Mouse (Mus musculus): ENCODE results near the gene Zan. TPM values are rescaled to one million over a fixed set of nuclear protein-coding genes. Genes with fewer than 3 reads are reported as not detected.

Gene Zan
- polyA plus RNA-seq (2015; fragmentation: Nextera tagmentation; extraction: Ambion mirVana), result 0.11 and 0.17 TPM in 2 replicates

- no peaks in the 10 kb centered on the region for H3K9me3 ChIP-seq (ENCODE audit: low read length)
- H3K36me3 ChIP-seq (ENCODE audit: insufficient read depth, low read length), result no peaks in the 10 kb centered on the region
- 81% methylated on average over 5 of the region's 5 CpGs for WGBS
- no peak within 1 kb of the TSS for H3K9ac ChIP-seq (replicated peaks; ENCODE audit: low read length)
- no peak for ATAC-seq (ENCODE audit: low FRiP score, low TSS enrichment)
- H3K4me1 ChIP-seq (ENCODE audit: insufficient read depth, low read length), result no peaks in the 10 kb centered on the region
- H3K27ac ChIP-seq (ENCODE audit: low read length), result no peak within 1 kb of the TSS
- H3K4me2 ChIP-seq (replicated peaks; ENCODE audit: low read depth, low read length), result no peak within 1 kb of the TSS
- no peak within 1 kb of the TSS for H3K4me3 ChIP-seq (ENCODE audit: low read length)
- H3K27me3 ChIP-seq (ENCODE audit: insufficient read depth, low read length), result no peaks in the 10 kb centered on the region
These were observed at the start of gene Zan for GRCm38 (mm10) chr5:137476964-137477363. Gene Zan, minus strand, starts transcription at chr5:137477064.

- Histone ChIP-seq H3K9me3 (ENCODE audit: low read length) (no peaks in the 10 kb centered on the region), H3K36me3 (ENCODE audit: insufficient read depth, low read length) (peaks cover 83% of the 10 kb centered on the region), H3K4me1 (ENCODE audit: insufficient read depth, low read length) (peaks cover 12% of the 10 kb centered on the region), H3K4me3 (ENCODE audit: low read length) (no peak overlapping the region), H3K27me3 (ENCODE audit: insufficient read depth, low read length) (no peaks in the 10 kb centered on the region), H3K9ac (replicated peaks; ENCODE audit: low read length) (no peak overlapping the region), H3K4me2 (replicated peaks; ENCODE audit: low read depth, low read length) (no peak overlapping the region), H3K27ac (ENCODE audit: low read length) (0 out of 2 replicates have a peak overlapping the region, but pooled peaks have one; percentile 4)
- WGBS, result 38% methylated on average over 16 of the region's 16 CpGs
- ATAC-seq (ENCODE audit: low FRiP score, low TSS enrichment), result no peak
These were observed 49.5 kb upstream of the Zan start for GRCm38 (mm10) chr5:137526192-137526936.

- Histone ChIP-seq H3K9ac (replicated peaks; ENCODE audit: low read length) (no peak overlapping the region), H3K9me3 (ENCODE audit: low read length) (no peaks in the 10 kb centered on the region), H3K27ac (ENCODE audit: low read length) (no peak overlapping the region), H3K4me3 (ENCODE audit: low read length) (no peak overlapping the region), H3K4me2 (replicated peaks; ENCODE audit: low read depth, low read length) (no peak overlapping the region), H3K4me1 (ENCODE audit: insufficient read depth, low read length) (peaks cover 11% of the 10 kb centered on the region), H3K36me3 (ENCODE audit: insufficient read depth, low read length) (peaks cover 91% of the 10 kb centered on the region), H3K27me3 (ENCODE audit: insufficient read depth, low read length) (no peaks in the 10 kb centered on the region)
- 73% methylated on average over 16 of the region's 16 CpGs for WGBS
- ATAC-seq (ENCODE audit: low FRiP score, low TSS enrichment), result no peak
These were observed 48.6 kb upstream of the Zan start for GRCm38 (mm10) chr5:137525511-137525910.

- Histone ChIP-seq H3K27ac (ENCODE audit: low read length) (no peak overlapping the region), H3K4me2 (replicated peaks; ENCODE audit: low read depth, low read length) (no peak overlapping the region), H3K9ac (replicated peaks; ENCODE audit: low read length) (no peak overlapping the region), H3K4me1 (ENCODE audit: insufficient read depth, low read length) (peaks cover 4% of the 10 kb centered on the region; the same call in 1 of the 2 replicates), H3K27me3 (ENCODE audit: insufficient read depth, low read length) (no peaks in the 10 kb centered on the region), H3K36me3 (ENCODE audit: insufficient read depth, low read length) (peaks cover 94% of the 10 kb centered on the region), H3K9me3 (ENCODE audit: low read length) (no peaks in the 10 kb centered on the region), H3K4me3 (ENCODE audit: low read length) (no peak overlapping the region)
- WGBS, result 81% methylated on average over 13 of the region's 13 CpGs
- no peak for ATAC-seq (ENCODE audit: low FRiP score, low TSS enrichment)
These were observed 47.8 kb upstream of the Zan start for GRCm38 (mm10) chr5:137524671-137525070.

GRCm38 (mm10) chr5:137524251-137524515 is 47.3 kb upstream of the Zan start:
- Histone ChIP-seq H3K27me3 (ENCODE audit: insufficient read depth, low read length) (no peaks in the 10 kb centered on the region), H3K4me3 (ENCODE audit: low read length) (no peak overlapping the region), H3K9me3 (ENCODE audit: low read length) (no peaks in the 10 kb centered on the region), H3K36me3 (ENCODE audit: insufficient read depth, low read length) (peaks cover 94% of the 10 kb centered on the region), H3K9ac (replicated peaks; ENCODE audit: low read length) (no peak overlapping the region), H3K27ac (ENCODE audit: low read length) (no peak overlapping the region), H3K4me1 (ENCODE audit: insufficient read depth, low read length) (no peaks in the 10 kb centered on the region; the same call in 1 of the 2 replicates), H3K4me2 (replicated peaks; ENCODE audit: low read depth, low read length) (no peak overlapping the region)
- 89% methylated on average over 8 of the region's 8 CpGs for WGBS
- no peak for ATAC-seq (ENCODE audit: low FRiP score, low TSS enrichment)

GRCm38 (mm10) chr5:137523396-137524250 is 46.8 kb upstream of the Zan start:
- H3K9ac ChIP-seq (replicated peaks; ENCODE audit: low read length), result no peak overlapping the region
- no peak overlapping the region for H3K4me2 ChIP-seq (replicated peaks; ENCODE audit: low read depth, low read length)
- H3K9me3 ChIP-seq (ENCODE audit: low read length), result no peaks in the 10 kb centered on the region
- no peaks in the 10 kb centered on the region; the same call in 1 of the 2 replicates for H3K4me1 ChIP-seq (ENCODE audit: insufficient read depth, low read length)
- H3K4me3 ChIP-seq (ENCODE audit: low read length), result no peak overlapping the region
- 82% methylated on average over 25 of the region's 25 CpGs for WGBS
- H3K27ac ChIP-seq (ENCODE audit: low read length), result no peak overlapping the region
- peaks cover 94% of the 10 kb centered on the region for H3K36me3 ChIP-seq (ENCODE audit: insufficient read depth, low read length)
- no peaks in the 10 kb centered on the region for H3K27me3 ChIP-seq (ENCODE audit: insufficient read depth, low read length)
- no peak for ATAC-seq (ENCODE audit: low FRiP score, low TSS enrichment)

- WGBS, result 74% methylated on average over 11 of the region's 11 CpGs
- Histone ChIP-seq H3K9ac (replicated peaks; ENCODE audit: low read length) (no peak overlapping the region), H3K27ac (ENCODE audit: low read length) (no peak overlapping the region), H3K4me2 (replicated peaks; ENCODE audit: low read depth, low read length) (no peak overlapping the region), H3K36me3 (ENCODE audit: insufficient read depth, low read length) (peaks cover 87% of the 10 kb centered on the region), H3K4me1 (ENCODE audit: insufficient read depth, low read length) (no peaks in the 10 kb centered on the region; the same call in 1 of the 2 replicates), H3K27me3 (ENCODE audit: insufficient read depth, low read length) (no peaks in the 10 kb centered on the region), H3K4me3 (ENCODE audit: low read length) (no peak overlapping the region), H3K9me3 (ENCODE audit: low read length) (no peaks in the 10 kb centered on the region)
- ATAC-seq (ENCODE audit: low FRiP score, low TSS enrichment), result no peak
These were observed 45.8 kb upstream of the Zan start for GRCm38 (mm10) chr5:137522711-137523110.

- no peak for ATAC-seq (ENCODE audit: low FRiP score, low TSS enrichment)
- no peak overlapping the region for H3K27ac ChIP-seq (ENCODE audit: low read length)
- no peaks in the 10 kb centered on the region; the same call in 1 of the 2 replicates for H3K4me1 ChIP-seq (ENCODE audit: insufficient read depth, low read length)
- H3K9me3 ChIP-seq (ENCODE audit: low read length), result no peaks in the 10 kb centered on the region
- no peak overlapping the region for H3K4me3 ChIP-seq (ENCODE audit: low read length)
- no peak overlapping the region for H3K9ac ChIP-seq (replicated peaks; ENCODE audit: low read length)
- peaks cover 82% of the 10 kb centered on the region for H3K36me3 ChIP-seq (ENCODE audit: insufficient read depth, low read length)
- H3K27me3 ChIP-seq (ENCODE audit: insufficient read depth, low read length), result no peaks in the 10 kb centered on the region
- 80% methylated on average over 9 of the region's 9 CpGs for WGBS
- no peak overlapping the region for H3K4me2 ChIP-seq (replicated peaks; ENCODE audit: low read depth, low read length)
These were observed 45.0 kb upstream of the Zan start for GRCm38 (mm10) chr5:137521861-137522260.

GRCm38 (mm10) chr5:137519691-137520550 is 43.1 kb upstream of the Zan start:
- Histone ChIP-seq H3K27me3 (ENCODE audit: insufficient read depth, low read length) (no peaks in the 10 kb centered on the region), H3K9ac (replicated peaks; ENCODE audit: low read length) (no peak overlapping the region), H3K36me3 (ENCODE audit: insufficient read depth, low read length) (peaks cover 66% of the 10 kb centered on the region), H3K27ac (ENCODE audit: low read length) (no peak overlapping the region), H3K4me1 (ENCODE audit: insufficient read depth, low read length) (peaks cover 9% of the 10 kb centered on the region; the same call in 1 of the 2 replicates), H3K4me3 (ENCODE audit: low read length) (no peak overlapping the region), H3K9me3 (ENCODE audit: low read length) (no peaks in the 10 kb centered on the region), H3K4me2 (replicated peaks; ENCODE audit: low read depth, low read length) (no peak overlapping the region)
- ATAC-seq (ENCODE audit: low FRiP score, low TSS enrichment), result no peak
- WGBS, result 93% methylated on average over 27 of the region's 27 CpGs

Measured in kidney, embryonic 16.5 days (tissue).